Mouse (Mus musculus): ENCODE measurements around the gene Fdxr. TPM values are rescaled to one million over a fixed set of nuclear protein-coding genes. Genes with fewer than 3 reads are reported as not detected.

The Fdxr gene
- total RNA-seq, 1 experiment from 2014 or later: 13.0 TPM

DNA sequence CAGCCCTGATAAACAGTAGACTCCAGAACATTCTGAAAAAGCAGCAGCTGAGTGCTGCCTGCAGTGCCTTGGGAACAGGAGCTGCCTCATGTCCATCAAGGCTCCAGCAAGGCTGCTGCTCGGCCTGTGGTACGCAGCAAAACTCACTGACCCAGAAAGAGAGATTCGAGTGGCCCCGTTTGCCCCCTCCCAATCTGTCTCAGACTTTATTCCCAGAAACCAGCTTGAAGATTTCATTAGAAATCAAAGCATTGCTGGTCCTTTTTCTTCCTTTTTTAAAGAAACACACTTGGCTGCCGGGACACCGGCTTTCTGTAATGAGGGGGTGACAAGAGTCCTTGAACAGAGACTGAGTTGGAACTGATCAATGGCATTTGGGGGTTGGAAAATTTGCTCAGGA, 51.5 kb downstream of the Fdxr start:
- ATAC-seq (ENCODE audit: extremely low read depth, insufficient number of reproducible peaks, low FRiP score, poor library complexity, severe bottlenecking): no peak

DNA sequence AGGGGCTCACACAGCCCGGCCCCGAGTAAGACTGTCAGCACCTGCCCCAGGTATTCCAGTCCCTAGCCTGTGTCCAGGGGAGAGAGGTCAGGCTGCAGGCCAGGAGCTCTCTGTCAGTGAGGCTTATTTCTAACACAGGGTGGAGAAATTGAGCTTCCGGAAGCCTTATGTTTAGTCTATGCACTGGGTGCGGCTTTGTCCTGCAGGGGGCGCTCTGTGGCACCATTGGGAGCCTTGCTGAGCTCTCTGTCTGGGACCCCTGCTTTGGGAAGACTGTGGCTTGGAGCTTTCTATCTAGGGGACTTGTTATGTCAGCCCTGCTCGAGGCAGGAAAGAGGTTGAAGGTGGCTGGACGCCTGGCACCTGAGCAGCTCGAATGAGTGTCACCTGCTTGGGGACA, 52.0 kb downstream of the Fdxr start:
- no peak for ATAC-seq (ENCODE audit: extremely low read depth, insufficient number of reproducible peaks, low FRiP score, poor library complexity, severe bottlenecking)

DNA sequence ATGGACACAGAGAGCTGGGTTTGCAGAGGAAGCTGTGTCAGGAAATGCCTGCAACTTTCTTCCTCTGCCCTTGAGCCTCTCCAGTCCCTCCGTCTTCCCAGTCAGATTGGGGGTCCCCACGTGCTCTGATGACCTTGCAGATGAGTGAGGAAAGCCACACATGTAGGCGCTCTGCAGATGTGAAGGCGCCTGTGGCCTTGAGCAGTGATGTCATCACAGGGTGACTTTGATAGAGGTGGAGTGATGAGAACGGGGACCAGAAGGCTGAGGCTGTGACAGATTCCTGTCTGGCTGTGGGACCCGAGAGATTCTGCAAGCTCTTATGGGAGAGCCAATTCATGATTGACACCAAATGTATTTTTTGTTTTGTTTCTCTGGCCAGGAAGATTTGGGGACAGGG, 53.0 kb downstream of the Fdxr start:
- no peak for ATAC-seq (ENCODE audit: extremely low read depth, insufficient number of reproducible peaks, low FRiP score, poor library complexity, severe bottlenecking)

DNA sequence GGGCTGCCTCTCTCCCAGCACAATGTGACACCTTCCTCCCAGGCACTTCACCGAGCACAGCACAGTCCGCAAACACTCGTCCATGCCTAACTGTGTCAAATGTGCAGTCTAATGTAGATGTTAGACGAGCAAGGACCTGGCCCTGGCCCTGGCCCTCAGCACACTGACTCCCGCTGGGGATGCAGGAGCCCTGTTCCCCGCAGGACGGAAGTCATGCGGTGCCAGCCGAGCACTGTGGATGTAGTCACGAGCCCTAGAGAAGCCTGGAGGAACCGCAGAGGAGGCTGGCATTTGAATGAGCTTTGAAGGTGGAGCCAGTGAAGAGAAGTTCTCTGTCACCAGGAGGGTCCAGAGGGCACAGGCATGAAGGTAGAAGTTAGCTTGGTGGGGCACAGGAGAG, 53.4 kb downstream of the Fdxr start:
- ATAC-seq (ENCODE audit: extremely low read depth, insufficient number of reproducible peaks, low FRiP score, poor library complexity, severe bottlenecking): no peak

DNA sequence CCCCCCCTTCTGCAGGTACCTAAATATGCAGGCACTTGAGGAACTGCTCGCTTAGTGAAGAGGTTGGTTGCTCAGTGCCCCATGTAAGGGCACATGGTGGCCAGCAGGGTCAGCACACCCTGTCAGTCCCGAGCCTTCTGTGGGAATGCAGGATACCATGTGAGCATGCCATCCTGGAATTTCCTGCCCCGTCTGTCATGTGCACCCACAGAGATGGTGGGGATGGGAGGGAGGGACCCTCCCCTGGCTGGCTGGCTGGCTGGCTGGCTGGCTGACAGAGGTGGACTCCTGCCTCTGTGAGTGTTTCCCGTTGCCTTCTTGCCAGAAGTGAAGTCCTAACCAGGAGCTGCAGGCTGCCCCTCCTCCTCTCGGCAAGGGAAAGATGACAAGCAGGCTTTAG, 54.3 kb downstream of the Fdxr start:
- no peak for ATAC-seq (ENCODE audit: extremely low read depth, insufficient number of reproducible peaks, low FRiP score, poor library complexity, severe bottlenecking)

DNA sequence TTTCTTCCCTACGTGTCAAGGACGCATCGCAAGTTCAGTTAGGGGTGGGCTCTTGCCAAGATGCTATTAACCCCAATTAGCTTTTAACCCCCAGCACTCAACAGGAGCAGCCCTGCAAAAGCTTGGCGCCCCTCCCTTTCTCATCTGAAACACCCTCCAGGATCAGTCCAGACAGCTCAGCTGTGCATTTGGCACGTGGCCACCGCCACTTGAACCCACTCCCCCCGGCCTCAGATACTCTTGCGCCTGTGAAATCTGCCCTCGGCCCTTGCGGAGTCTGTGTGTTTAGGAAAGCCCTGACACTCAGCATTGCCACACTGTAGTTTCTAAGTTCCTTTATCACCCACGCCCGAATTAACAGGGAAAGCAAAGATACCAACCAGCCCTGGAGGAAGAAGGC, 54.8 kb downstream of the Fdxr start:
- ATAC-seq (ENCODE audit: extremely low read depth, insufficient number of reproducible peaks, low FRiP score, poor library complexity, severe bottlenecking): no peak

DNA sequence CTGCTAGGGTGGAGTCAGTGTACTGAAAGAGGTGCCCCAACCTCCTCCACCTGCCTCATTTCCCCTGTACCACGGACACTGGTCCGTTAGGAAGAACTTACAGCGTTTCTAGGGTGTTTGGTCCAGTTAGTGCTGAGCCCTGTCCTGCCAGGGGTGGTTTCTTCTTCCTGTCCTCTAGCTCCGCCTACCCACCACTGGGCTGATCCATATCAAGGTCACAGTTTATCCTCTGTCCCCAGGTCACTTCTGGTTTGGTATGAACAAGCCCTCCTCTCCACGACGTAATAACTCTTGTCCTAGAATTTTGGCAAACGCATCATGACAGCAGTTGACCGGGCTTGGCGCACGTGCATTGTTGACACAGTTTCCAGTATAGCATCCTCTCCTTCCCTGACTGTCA, 57.2 kb downstream of the Fdxr start:
- ATAC-seq (ENCODE audit: extremely low read depth, insufficient number of reproducible peaks, low FRiP score, poor library complexity, severe bottlenecking): 0 out of 2 replicates have a peak, but pooled peaks have one; percentile 13

DNA sequence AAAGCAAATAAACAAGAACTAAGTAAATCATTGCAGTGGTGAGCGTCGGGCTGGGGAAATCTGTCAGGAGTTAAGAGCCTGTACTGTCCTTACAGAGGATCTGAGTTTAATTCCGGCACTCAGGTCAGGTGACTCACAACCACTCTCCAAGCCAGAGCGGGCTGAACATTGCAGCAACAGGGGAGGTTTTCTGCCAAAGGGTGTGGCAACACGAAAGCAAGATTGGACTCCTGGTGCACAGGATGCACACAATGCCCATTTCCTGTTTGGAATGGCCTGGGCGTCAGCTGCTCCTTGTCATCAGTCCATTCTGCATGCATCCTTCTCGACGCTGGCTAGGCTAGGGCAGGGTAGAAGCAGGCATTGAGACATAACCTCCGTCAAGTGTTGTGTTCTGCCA, 57.6 kb downstream of the Fdxr start:
- ATAC-seq (ENCODE audit: extremely low read depth, insufficient number of reproducible peaks, low FRiP score, poor library complexity, severe bottlenecking): no peak

Other genes with a start within 250 kb of the Fdxr start
- not detected in 2 replicates for gene Cd300ld5, start 239.3 kb downstream of the Fdxr start, total RNA-seq (2017)
- 58.7 and 61.0 TPM in 2 replicates for gene Cd300ld3, start 228.6 kb downstream of the Fdxr start, total RNA-seq (2017)
- gene Cd300e, start 214.9 kb downstream of the Fdxr start, total RNA-seq (2017): 0.98 and 1.6 TPM in 2 replicates
- gene Rab37, start 185.6 kb downstream of the Fdxr start, total RNA-seq (2017): 9.7 and 13.5 TPM in 2 replicates
- gene Cd300lf, start 143.1 kb downstream of the Fdxr start, total RNA-seq (2017): 369 and 393 TPM in 2 replicates
- 115 and 118 TPM in 2 replicates for gene Slc9a3r1, start 113.7 kb downstream of the Fdxr start, total RNA-seq (2017)
- 9.3 and 19.8 TPM in 2 replicates for gene Tmem104, start 89.6 kb downstream of the Fdxr start, total RNA-seq (2017)
- gene Nat9, start 89.2 kb downstream of the Fdxr start, total RNA-seq (2017): 50.6 and 63.4 TPM in 2 replicates
- gene Grin2c, start 9.8 kb downstream of the Fdxr start, total RNA-seq (2017): 0.23 TPM in 1 of 2 replicates, not detected in the other
- 0.12 and 0.25 TPM in 2 replicates for gene Fads6, start 20.6 kb upstream of the Fdxr start, total RNA-seq (2017)
- not detected in 2 replicates for gene Otop2, start 30.1 kb upstream of the Fdxr start, total RNA-seq (2017)
- gene Ush1g, start 45.0 kb upstream of the Fdxr start, total RNA-seq (2017): not detected in 2 replicates
- gene Otop3, start 57.7 kb upstream of the Fdxr start, total RNA-seq (2017): not detected in 2 replicates
- gene Hid1, start 90.7 kb upstream of the Fdxr start, total RNA-seq (2017): 1.6 and 2.4 TPM in 2 replicates
- gene Cdr2l, start 104.9 kb upstream of the Fdxr start, total RNA-seq (2017): 0.12 TPM in 2 replicates
- gene Mrpl58, start 126.7 kb upstream of the Fdxr start, total RNA-seq (2017): 27.7 and 30.4 TPM in 2 replicates
- gene Atp5h, start 142.9 kb upstream of the Fdxr start, total RNA-seq (2017): 265 and 277 TPM in 2 replicates
- 22.1 and 24.2 TPM in 2 replicates for gene Kctd2, start 143.1 kb upstream of the Fdxr start, total RNA-seq (2017)
- gene Trim80, start 163.5 kb upstream of the Fdxr start, total RNA-seq (2017): not detected in 2 replicates
- gene Slc16a5, start 185.4 kb upstream of the Fdxr start, total RNA-seq (2017): 0.35 and 1.6 TPM in 2 replicates
- gene Armc7, start 198.6 kb upstream of the Fdxr start, total RNA-seq (2017): 46.5 and 52.8 TPM in 2 replicates
- gene Nt5c, start 214.8 kb upstream of the Fdxr start, total RNA-seq (2017): 98.5 and 107 TPM in 2 replicates
- 123 and 147 TPM in 2 replicates for gene Jpt1, start 237.3 kb upstream of the Fdxr start, total RNA-seq (2017)